Mouse (Mus musculus) liver, embryonic 16.5 days (tissue): ENCODE results near the gene Bcl2l2. TPM values are rescaled to one million over a fixed set of nuclear protein-coding genes. Genes with fewer than 3 reads are reported as not detected.

ENCODE experiments used
- polyA plus RNA-seq: library from polyadenylated mRNA; unstranded; fragments of >200 nt; fragmentation: Nextera tagmentation; extraction: Ambion mirVana; gene quantifications from 2 replicates; pipeline ENCODE4 v1.2.1, GENCODE M21; 2015

Bcl2l2 gene
- polyA plus RNA-seq, 1 experiment from 2014 or later: 0.42 TPM

Other genes starting within 250 kb of the Bcl2l2 start
- not detected in 2 replicates for gene Gm17606, start 242.4 kb upstream of the Bcl2l2 start, polyA plus RNA-seq
- 0.13 and 0.25 TPM in 2 replicates for gene Cdh24, start 242.0 kb upstream of the Bcl2l2 start, polyA plus RNA-seq
- gene 1700123O20Rik, start 197.2 kb upstream of the Bcl2l2 start, polyA plus RNA-seq: 40.2 and 42.6 TPM in 2 replicates
- 43.5 and 45.1 TPM in 2 replicates for gene Acin1, start 196.4 kb upstream of the Bcl2l2 start, polyA plus RNA-seq
- gene Gm29776, start 184.5 kb upstream of the Bcl2l2 start, polyA plus RNA-seq: 0.05 and 0.06 TPM in 2 replicates
- gene Cebpe, start 171.2 kb upstream of the Bcl2l2 start, polyA plus RNA-seq: 10.4 and 11.7 TPM in 2 replicates
- gene Slc7a8, start 101.4 kb upstream of the Bcl2l2 start, polyA plus RNA-seq: 3.0 and 4.9 TPM in 2 replicates
- gene Rnf212b, start 69.2 kb upstream of the Bcl2l2 start, polyA plus RNA-seq: not detected in 2 replicates
- gene Homez, start 12.4 kb upstream of the Bcl2l2 start, polyA plus RNA-seq: 2.4 and 2.7 TPM in 2 replicates
- 0.51 and 0.55 TPM in 2 replicates for gene Ppp1r3e, start 5.8 kb upstream of the Bcl2l2 start, polyA plus RNA-seq
- gene Gm20521, start 64 bp downstream of the Bcl2l2 start, polyA plus RNA-seq: 0.11 TPM in 1 of 2 replicates, not detected in the other
- gene Pabpn1, start 9.1 kb downstream of the Bcl2l2 start, polyA plus RNA-seq: 30.1 and 32.0 TPM in 2 replicates
- gene Slc22a17, start 29.8 kb downstream of the Bcl2l2 start, polyA plus RNA-seq: 1.3 and 1.5 TPM in 2 replicates
- 0.26 and 0.42 TPM in 2 replicates for gene Efs, start 42.7 kb downstream of the Bcl2l2 start, polyA plus RNA-seq
- gene Il25, start 49.3 kb downstream of the Bcl2l2 start, polyA plus RNA-seq: not detected in 2 replicates
- 0.20 TPM in 1 of 2 replicates, not detected in the other for gene Cmtm5, start 52.9 kb downstream of the Bcl2l2 start, polyA plus RNA-seq
- gene Myh6, start 83.5 kb downstream of the Bcl2l2 start, polyA plus RNA-seq: 0.51 and 0.54 TPM in 2 replicates
- gene Gm17428, start 93.6 kb downstream of the Bcl2l2 start, polyA plus RNA-seq: not detected in 2 replicates
- gene Myh7, start 111.2 kb downstream of the Bcl2l2 start, polyA plus RNA-seq: 1.8 and 3.1 TPM in 2 replicates
- 28.8 and 32.0 TPM in 2 replicates for gene Ngdn, start 132.1 kb downstream of the Bcl2l2 start, polyA plus RNA-seq
- gene Zfhx2, start 208.9 kb downstream of the Bcl2l2 start, polyA plus RNA-seq: 0.84 and 1.1 TPM in 2 replicates
- gene Thtpa, start 211.4 kb downstream of the Bcl2l2 start, polyA plus RNA-seq: 5.1 and 5.3 TPM in 2 replicates
- 16.9 and 19.8 TPM in 2 replicates for gene Ap1g2, start 223.2 kb downstream of the Bcl2l2 start, polyA plus RNA-seq
- not detected in 2 replicates for gene Jph4, start 233.6 kb downstream of the Bcl2l2 start, polyA plus RNA-seq